Mouse (Mus musculus) neural tube, embryonic 15.5 days (tissue): ENCODE data around the gene Gnpnat1. TPM values are rescaled to one million over a fixed set of nuclear protein-coding genes. Genes with fewer than 3 reads are reported as not detected.
"Not testable (repeated sequence)": the region's sequence is repeated elsewhere in the genome, so short reads cannot be mapped to it uniquely, and the experiment has no call there.

Experiments used
- ATAC-seq: fragments of 200-750 bp; cut with Nextera tagmentation; 2 replicates; pipeline ENCODE4 v1.8.0; 2017; ENCODE audit warnings: mild to moderate bottlenecking, moderate TSS enrichment, moderate library complexity; ENCODE audit not compliant: low FRiP score
- H3K27ac ChIP-seq: fragments of 300-500 bp; sonication (generic); replicated peaks from 2 replicates; pipeline ENCODE4 v1.5.1; 2015; ENCODE audit warnings: mild to moderate bottlenecking, inconsistent platforms
- H3K27me3 ChIP-seq: fragments of 300-500 bp; sonication (generic); replicated peaks from 2 replicates; pipeline ENCODE4 v1.6.1; 2015; ENCODE audit warnings: inconsistent platforms
- H3K36me3 ChIP-seq: fragments of 300-500 bp; sonication (generic); 2 replicates; pipeline ENCODE4 v1.6.1; 2015; ENCODE audit warnings: inconsistent platforms
- H3K4me1 ChIP-seq: fragments of 300-500 bp; sonication (generic); 2 replicates; pipeline ENCODE4 v1.6.1; 2015; ENCODE audit warnings: inconsistent platforms
- H3K4me2 ChIP-seq: fragments of 300-500 bp; sonication (generic); 2 replicates; pipeline ENCODE4 v1.6.1; 2015; ENCODE audit warnings: inconsistent platforms, mild to moderate bottlenecking, moderate library complexity
- H3K4me3 ChIP-seq: fragments of 300-500 bp; sonication (generic); replicated peaks from 2 replicates; pipeline ENCODE4 v1.5.1; 2015; ENCODE audit warnings: mild to moderate bottlenecking, inconsistent platforms
- H3K9ac ChIP-seq: fragments of 300-500 bp; sonication (generic); replicated peaks from 2 replicates; pipeline ENCODE4 v1.6.1; 2015; ENCODE audit warnings: mild to moderate bottlenecking, inconsistent platforms
- H3K9me3 ChIP-seq: fragments of 300-500 bp; sonication (generic); replicated peaks from 2 replicates; pipeline ENCODE4 v1.6.1; 2016; ENCODE audit warnings: inconsistent platforms
- WGBS: fragments of 180-500 bp; shearing (Covaris S2); methylation state at CpG from one replicate; pipeline ENCODE4 v1.1.7; 2015; ENCODE audit warnings: mixed read lengths; 5-methylcytosine and 5-hydroxymethylcytosine counted together
- polyA plus RNA-seq: library from polyadenylated mRNA; unstranded; fragments of >200 nt; fragmentation: Nextera tagmentation; extraction: Ambion mirVana; gene quantifications from 2 replicates; pipeline ENCODE4 v1.2.1, GENCODE M21; 2015

Gnpnat1 gene
- polyA plus RNA-seq = 29.4 and 32.6 TPM in 2 replicates

DNA sequence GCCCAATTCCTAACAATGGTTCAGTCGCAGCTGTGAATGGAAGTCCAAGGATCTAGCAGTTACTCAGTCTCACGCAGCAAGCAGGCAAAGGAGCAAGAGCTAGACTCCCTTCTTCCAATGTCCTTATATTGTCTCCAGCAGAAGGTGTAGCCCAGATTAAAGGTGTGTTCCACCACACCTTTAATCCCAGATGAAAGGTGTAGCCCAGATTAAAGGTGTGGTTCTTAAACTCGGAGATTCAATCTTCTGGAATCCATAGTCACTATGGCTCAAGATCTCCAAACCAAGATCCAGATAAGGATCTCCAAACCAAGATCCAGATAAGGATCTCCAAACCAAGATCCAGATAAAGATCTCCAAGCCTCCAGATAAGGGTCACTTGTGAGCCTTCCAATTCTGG is at the start of gene Gnpnat1:
Gene Gnpnat1 (minus strand): TSS at position 101 of the 400 bp plus-strand sequence.
- not testable (repeated sequence) for H3K4me1 ChIP-seq, H3K36me3 ChIP-seq, H3K4me2 ChIP-seq, H3K9me3 ChIP-seq, ATAC-seq, H3K27me3 ChIP-seq, H3K9ac ChIP-seq, H3K4me3 ChIP-seq, H3K27ac ChIP-seq
- WGBS = 74% methylated on average over 2 of the region's 3 CpGs

DNA sequence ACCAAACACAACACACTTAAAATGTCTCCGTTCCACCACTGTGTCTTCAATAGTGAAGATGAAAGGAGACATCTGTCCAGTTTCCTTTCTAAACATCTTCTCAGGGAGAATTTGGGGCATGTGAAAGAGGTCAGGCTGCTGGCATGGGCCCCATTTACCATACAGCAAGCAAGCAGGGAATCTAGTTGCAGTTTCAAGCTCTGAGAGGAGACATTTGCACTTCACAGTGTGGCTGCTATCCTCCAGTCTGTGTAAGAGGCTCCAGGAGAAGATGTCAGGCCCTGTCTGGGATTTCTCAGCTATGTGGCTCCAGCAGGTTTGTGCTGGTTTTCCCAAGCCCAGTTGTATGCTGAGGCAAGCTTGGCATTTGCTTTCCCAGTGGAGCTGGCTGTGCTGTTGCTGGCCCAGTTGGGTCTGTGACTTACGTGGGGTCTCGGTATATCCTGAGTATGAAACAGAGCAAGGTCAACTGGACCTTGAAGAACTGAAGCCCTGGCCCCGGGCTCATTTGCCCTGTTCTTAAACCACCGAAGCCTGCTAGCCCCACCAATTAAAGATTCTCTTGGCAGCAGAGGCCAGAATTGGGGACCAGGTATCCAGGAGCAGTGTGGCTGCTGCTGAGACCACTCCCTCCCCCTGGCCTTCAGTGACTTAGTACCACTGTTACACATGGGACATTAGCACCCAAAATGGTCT is 49.0 kb upstream of the Gnpnat1 start:
- Histone ChIP-seq H3K4me1 (peaks cover 30% of the 10 kb centered on the region), H3K36me3 (no peaks in the 10 kb centered on the region; the same call in 1 of the 2 replicates), H3K4me2 (no peak overlapping the region), H3K27me3 (no peaks in the 10 kb centered on the region), H3K9ac (no peak overlapping the region), H3K9me3 (no peaks in the 10 kb centered on the region), H3K4me3 (no peak overlapping the region), H3K27ac (no peak overlapping the region)
- ATAC-seq = no peak
- WGBS = 68% methylated on average over 5 of the region's 5 CpGs

DNA sequence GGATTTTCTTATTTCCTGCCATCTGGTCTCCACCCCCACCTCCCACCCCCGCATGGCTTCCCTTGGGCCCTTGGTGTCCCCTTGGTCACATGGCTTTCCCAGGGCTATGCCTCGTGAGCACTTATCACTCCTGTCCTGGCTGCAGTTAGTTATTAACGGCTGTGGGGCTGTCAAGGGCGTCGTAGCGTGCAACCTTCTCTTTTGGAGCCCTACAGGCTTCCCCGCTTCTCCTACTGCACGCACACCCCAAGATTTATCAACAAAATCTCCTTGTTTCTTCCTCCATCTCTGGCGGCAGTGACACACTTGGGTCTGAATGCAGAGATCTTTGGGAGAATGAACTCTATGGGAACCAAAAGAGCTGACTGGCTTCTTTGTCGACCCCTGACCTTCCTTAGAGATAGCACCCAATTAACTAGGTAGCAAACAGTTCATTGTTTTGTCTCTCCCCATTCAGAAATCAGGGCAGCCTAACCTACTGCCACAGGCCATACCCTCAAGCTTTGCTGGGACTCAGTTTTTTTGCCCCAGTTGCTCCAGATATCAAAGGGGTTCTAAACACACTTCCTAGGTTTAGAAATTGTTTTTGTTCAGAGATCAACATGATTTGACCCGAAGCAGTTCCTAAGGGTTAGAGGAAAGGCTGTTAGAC is 48.3 kb upstream of the Gnpnat1 start:
- Histone ChIP-seq H3K9me3 (no peaks in the 10 kb centered on the region), H3K27ac (no peak overlapping the region; the same call in 1 of the 2 replicates), H3K4me3 (no peak overlapping the region), H3K36me3 (no peaks in the 10 kb centered on the region), H3K4me1 (peaks cover 30% of the 10 kb centered on the region), H3K9ac (no peak overlapping the region), H3K27me3 (no peaks in the 10 kb centered on the region), H3K4me2 (no peak overlapping the region)
- 24% methylated on average over 11 of the region's 11 CpGs for WGBS
- no peak for ATAC-seq

DNA sequence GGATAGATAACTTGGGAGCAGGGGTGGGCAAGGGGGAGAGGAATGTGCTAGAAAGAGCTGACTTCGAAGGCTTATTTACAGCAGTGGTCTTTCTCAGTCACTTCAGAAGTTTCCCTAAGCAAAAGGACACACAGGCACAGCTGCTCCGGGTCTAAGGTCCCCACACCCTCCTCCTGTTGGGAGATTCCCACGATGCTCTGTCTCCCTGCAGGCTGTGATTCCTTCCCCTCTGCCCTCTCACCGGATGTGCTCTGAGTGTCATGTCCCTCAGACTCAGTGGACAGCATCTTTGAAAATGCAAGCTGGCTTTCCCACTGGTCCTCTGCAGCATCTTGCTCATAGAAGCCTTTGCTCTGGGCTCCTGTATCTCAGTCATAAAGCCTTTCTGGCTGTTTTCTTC is 47.4 kb upstream of the Gnpnat1 start:
- no peaks in the 10 kb centered on the region for H3K27me3 ChIP-seq
- H3K4me2 ChIP-seq = no peak overlapping the region
- H3K36me3 ChIP-seq = no peaks in the 10 kb centered on the region
- WGBS = 55% methylated on average over 4 of the region's 4 CpGs
- no peaks in the 10 kb centered on the region for H3K9me3 ChIP-seq
- no peak for ATAC-seq
- no peak overlapping the region for H3K9ac ChIP-seq
- no peak overlapping the region; the same call in 1 of the 2 replicates for H3K27ac ChIP-seq
- H3K4me1 ChIP-seq = peaks cover 28% of the 10 kb centered on the region
- no peak overlapping the region for H3K4me3 ChIP-seq

DNA sequence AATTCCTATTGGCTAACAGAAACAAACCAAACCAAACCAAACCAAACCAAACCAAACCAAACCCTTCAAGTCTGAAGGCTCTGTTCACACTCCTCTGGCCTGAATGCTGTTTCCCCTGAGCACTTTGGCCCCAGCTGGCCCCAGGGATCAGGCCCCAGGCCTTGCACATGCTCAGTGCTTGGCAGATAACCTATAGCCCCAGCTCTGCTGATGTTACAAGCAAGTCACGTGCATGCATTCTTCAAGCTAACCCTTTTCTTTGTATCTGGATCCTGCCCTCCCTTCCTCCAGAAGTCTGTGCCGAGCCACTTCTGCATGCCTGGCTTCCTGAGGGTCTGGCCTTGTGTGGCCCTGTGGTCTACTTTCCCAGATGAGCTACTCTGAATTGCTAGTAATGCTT is 46.4 kb upstream of the Gnpnat1 start:
- no peak overlapping the region for H3K4me3 ChIP-seq
- H3K36me3 ChIP-seq = no peaks in the 10 kb centered on the region
- H3K4me1 ChIP-seq = peaks cover 20% of the 10 kb centered on the region
- no peaks in the 10 kb centered on the region for H3K9me3 ChIP-seq
- H3K4me2 ChIP-seq = no peak overlapping the region
- no peaks in the 10 kb centered on the region for H3K27me3 ChIP-seq
- H3K9ac ChIP-seq = no peak overlapping the region
- WGBS = 28% methylated on average over 2 of the region's 2 CpGs
- H3K27ac ChIP-seq = no peak overlapping the region
- no peak for ATAC-seq

DNA sequence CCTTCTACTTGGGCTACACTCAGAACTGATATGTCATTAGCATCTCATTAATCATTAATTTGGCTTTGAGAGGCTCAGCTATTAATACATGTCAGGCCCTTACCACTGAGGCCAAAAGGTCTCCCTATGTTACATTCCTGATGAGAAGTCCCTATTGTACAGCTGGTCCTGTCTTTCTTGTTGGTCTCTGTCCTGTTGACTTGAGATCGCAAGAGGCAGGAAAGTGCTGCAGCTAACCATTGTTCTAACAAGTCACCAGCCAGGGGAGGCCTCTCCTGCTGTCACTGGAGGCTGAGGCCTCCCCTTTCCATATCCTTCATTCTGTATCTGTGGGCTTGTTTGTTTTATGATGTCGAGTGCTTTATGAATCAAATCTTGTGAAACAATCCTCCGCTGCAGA is 42.1 kb upstream of the Gnpnat1 start:
- Histone ChIP-seq H3K9ac (no peak overlapping the region), H3K27ac (no peak overlapping the region), H3K36me3 (no peaks in the 10 kb centered on the region), H3K4me1 (peaks cover 6% of the 10 kb centered on the region; the same call in 1 of the 2 replicates), H3K9me3 (no peaks in the 10 kb centered on the region), H3K4me3 (no peak overlapping the region), H3K4me2 (no peak overlapping the region), H3K27me3 (no peaks in the 10 kb centered on the region)
- no peak for ATAC-seq
- 74% methylated on average over 3 of the region's 3 CpGs for WGBS

DNA sequence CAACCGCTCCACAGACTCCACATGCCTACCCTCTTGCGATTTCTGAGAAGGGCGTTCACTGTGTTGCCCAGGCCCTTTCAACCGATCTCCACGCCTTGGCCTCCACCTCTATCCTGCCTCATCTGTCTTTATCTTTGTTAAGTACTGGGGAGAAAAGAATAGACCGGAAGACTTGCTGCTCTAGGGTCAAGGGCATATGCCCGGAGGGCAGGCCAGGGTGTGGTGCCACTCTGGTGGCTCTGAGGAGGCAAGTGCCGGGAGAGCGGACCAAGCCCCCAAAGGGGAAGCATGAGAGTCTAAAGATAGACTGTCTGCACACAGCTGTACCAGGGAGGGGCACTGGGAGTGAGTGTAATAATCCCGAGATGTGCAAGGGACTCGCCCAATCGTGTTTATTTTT is 40.7 kb upstream of the Gnpnat1 start:
- Histone ChIP-seq H3K27me3 (no peaks in the 10 kb centered on the region), H3K9ac (no peak overlapping the region), H3K4me1 (peaks cover 6% of the 10 kb centered on the region; the same call in 1 of the 2 replicates), H3K4me3 (no peak overlapping the region), H3K36me3 (no peaks in the 10 kb centered on the region), H3K4me2 (no peak overlapping the region), H3K27ac (no peak overlapping the region), H3K9me3 (no peaks in the 10 kb centered on the region)
- no peak for ATAC-seq
- 68% methylated on average over 12 of the region's 12 CpGs for WGBS

DNA sequence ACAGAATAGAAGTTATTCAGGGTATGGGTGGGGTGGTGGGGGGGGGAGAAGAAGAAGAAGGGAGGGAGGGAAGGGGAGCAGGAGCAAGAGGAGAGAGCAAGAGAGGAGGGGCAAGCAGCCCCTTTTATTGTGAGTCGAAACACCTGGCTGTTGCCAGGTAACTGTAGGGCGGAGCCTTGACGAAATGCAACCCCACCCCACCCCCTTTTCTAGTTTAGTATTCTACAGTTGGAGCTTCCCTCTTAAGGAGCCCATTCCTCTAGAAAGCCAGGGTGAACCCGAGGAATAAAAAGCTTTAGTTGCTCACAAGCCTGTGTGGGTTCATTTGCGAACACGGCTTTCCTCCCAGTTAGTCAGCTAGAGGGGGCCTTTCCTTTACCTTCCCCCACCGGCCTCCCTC is 40.2 kb upstream of the Gnpnat1 start:
- Histone ChIP-seq H3K4me3 (no peak overlapping the region), H3K27me3 (no peaks in the 10 kb centered on the region), H3K36me3 (no peaks in the 10 kb centered on the region), H3K4me1 (peaks cover 6% of the 10 kb centered on the region; the same call in 1 of the 2 replicates), H3K9ac (no peak overlapping the region), H3K9me3 (no peaks in the 10 kb centered on the region), H3K4me2 (no peak overlapping the region), H3K27ac (no peak overlapping the region)
- ATAC-seq = 0 out of 2 replicates have a peak, but pooled peaks have one; percentile 6
- WGBS = 60% methylated on average over 7 of the region's 7 CpGs

DNA sequence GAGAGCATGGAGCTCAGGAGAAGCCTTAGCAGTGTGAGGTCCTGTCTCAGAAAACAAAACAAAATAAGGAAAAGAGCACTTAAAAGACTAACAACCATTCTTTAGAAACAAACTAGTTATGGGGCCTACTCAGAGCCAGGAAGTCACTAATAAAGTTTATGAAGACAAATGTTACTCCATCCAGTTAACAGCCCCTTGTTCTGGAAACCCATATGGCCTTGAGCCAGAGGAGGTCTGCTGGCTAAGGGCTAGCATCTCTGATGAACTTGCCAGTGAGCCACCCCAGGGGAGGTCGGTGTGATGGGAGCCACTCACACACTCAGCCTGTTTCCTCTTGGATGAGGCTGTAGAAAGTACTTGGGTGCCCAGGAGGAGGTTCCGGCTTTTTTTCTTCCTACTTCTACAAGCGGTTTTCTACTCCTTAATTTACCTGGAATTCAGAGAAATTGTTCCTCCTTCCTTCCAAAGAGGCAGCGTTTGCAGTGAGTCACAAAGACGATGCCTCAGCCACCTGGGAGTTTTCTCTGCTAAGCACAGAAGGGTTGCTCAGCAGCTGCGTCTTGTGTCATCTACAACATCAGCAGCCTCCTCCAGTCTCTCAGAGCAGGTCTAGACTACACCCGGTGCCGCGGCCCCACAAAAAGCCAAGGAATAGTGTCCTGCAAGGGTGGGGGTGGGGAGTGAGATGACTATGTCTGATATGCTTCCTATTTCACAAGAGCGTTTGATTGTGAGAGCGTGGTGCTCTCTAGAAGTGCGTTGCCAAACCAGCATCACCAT is 38.3 kb upstream of the Gnpnat1 start:
- no peak overlapping the region for H3K27ac ChIP-seq
- H3K36me3 ChIP-seq = no peaks in the 10 kb centered on the region
- no peak overlapping the region for H3K4me3 ChIP-seq
- H3K27me3 ChIP-seq = no peaks in the 10 kb centered on the region
- ATAC-seq = no peak
- 58% methylated on average over 12 of the region's 12 CpGs for WGBS
- H3K9ac ChIP-seq = no peak overlapping the region
- no peaks in the 10 kb centered on the region for H3K9me3 ChIP-seq
- no peak overlapping the region for H3K4me2 ChIP-seq
- peaks cover 6% of the 10 kb centered on the region; the same call in 1 of the 2 replicates for H3K4me1 ChIP-seq

DNA sequence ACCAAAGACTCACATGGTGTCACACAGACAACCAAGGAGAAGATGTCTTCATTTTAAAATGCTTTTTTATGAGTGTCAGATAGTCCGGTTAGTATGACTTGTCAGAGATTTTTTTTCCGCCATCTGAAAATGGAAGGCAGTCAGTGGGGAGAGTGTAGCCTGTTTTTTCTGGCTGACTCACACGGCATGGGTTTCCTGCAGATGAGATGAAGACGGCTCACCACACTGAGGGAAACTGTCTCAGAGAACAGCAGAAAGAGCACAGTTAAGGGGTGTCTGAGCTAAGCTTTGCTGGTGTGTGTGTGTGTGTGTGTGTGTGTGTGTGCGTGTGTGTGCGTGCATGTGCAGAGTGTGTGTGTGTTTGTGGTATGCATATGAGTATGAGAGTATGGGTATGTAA is 36.6 kb upstream of the Gnpnat1 start:
- no peak overlapping the region for H3K4me3 ChIP-seq
- H3K9ac ChIP-seq = no peak overlapping the region
- H3K4me1 ChIP-seq = peaks cover 6% of the 10 kb centered on the region; the same call in 1 of the 2 replicates
- H3K27me3 ChIP-seq = no peaks in the 10 kb centered on the region
- H3K9me3 ChIP-seq = no peaks in the 10 kb centered on the region
- 80% methylated on average over 6 of the region's 6 CpGs for WGBS
- no peaks in the 10 kb centered on the region for H3K36me3 ChIP-seq
- ATAC-seq = no peak
- no peak overlapping the region for H3K27ac ChIP-seq
- no peak overlapping the region for H3K4me2 ChIP-seq

DNA sequence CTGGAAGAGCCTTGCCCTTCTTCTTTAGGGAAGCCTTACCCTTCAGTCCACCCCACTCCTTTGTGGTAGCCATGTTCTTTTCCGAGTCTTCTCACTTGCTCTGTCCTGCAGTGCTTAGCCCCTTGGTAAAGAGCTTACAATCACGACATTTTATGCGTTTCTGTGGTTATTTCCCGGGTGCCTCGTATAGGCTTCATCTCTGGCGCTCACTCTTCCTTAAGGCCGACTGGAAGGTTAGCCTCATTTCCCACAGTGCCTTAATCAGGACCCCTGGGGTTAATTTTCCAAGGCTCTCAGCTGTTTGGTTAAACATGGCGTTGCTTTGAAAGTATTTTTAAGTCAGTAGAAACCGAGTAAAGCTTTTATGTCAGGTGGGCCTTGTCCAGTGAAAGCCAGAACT is 34.7 kb upstream of the Gnpnat1 start:
- no peaks in the 10 kb centered on the region for H3K27me3 ChIP-seq
- H3K4me3 ChIP-seq = no peak overlapping the region
- 60% methylated on average over 9 of the region's 9 CpGs for WGBS
- no peak overlapping the region for H3K27ac ChIP-seq
- no peak for ATAC-seq
- H3K4me2 ChIP-seq = no peak overlapping the region
- H3K9ac ChIP-seq = no peak overlapping the region
- no peaks in the 10 kb centered on the region for H3K36me3 ChIP-seq
- H3K4me1 ChIP-seq = peaks cover 6% of the 10 kb centered on the region; the same call in 1 of the 2 replicates
- H3K9me3 ChIP-seq = no peaks in the 10 kb centered on the region
